Mouse (Mus musculus): ENCODE data around the gene Zfp2. TPM values are rescaled to one million over a fixed set of nuclear protein-coding genes. Genes with fewer than 3 reads are reported as not detected.
A peak's percentile ranks its signal among the peaks of the same experiment; 100 is the strongest.

Gene Zfp2
- 1 to 10 TPM; 6.5 to 7.9 TPM for total RNA-seq (2021)
- 0.71 and 0.96 TPM in 2 replicates for polyA plus RNA-seq (2012; rRNA removed)
- long read RNA-seq, partial matches to known transcripts: 2 of 5 reads
- long read RNA-seq, other reads (novel, unspliced or antisense): 3 of 5 reads

DNA sequence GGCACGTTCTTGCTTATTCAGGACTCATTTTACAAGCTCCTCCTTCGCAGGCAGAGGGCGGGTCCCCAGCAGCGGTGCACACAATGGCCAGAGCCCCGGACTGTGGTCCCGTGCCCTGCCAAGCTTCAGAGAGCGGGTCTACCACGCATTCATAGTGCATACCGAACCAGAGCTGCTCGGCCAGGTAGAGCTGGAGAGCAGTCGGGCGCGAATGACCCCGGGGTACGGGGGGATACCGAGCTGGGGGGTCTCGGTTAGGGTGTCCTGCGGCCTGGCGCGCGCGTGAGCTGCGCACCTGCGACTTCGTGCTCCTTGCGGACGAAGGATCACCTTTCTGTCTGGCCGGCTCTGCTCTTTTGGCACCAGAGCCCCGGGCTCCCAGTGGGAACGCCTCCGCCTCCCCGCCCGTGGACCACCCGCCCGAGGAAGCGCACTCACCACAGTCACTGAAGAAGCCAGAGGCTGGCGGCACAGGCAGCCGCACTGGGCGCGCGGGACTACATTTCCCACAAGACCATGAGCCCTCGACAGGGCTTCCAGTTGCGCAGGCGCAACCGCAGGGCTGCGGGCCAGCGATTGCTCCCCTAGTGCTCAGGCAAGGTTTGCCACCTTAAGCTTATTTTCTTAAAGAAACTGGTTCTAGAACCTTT lies at the start of gene Zfp2:
Gene Zfp2, minus strand, starts transcription at position 495 of the 650 bp plus-strand sequence.
- DNase-seq: peak; percentile 94

DNA sequence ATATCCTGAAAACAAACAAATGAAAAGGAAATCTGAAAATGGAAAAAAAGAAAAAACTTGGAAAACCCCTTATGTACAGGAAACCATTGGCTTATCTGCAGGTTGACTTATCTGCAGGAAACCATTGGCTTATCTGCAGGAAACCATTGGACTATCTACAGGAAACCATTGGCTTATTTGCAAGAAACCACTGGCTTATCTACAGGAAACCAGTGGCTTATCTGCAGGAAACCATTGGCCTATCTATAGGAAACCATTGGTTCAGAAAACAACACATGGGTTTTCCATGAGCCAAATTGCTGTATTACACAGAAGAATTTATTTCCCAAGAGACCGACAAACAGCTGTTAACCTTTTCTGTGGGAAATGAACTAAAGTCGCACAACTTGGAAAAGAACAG lies 48.9 kb upstream of the Zfp2 start:
- no peak for DNase-seq

DNA sequence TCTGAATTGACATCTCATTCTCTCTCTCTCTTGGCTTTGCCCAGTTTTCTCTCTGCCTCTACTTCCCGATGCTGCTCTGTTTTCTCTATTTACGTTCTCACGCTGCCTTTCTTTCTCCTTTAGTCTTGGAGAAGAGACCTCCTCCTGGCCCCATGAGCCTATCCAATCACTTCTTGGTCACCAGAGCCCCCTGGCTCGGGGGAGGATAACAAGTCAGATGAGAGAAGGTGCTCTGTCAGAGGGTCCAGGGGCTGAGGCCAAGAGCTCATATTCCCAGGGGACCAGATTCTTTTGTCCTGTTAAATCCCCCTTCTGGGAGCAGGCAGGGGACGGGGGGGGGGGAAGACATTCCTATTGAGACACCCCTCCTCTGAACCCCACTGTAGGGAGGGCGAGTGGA lies 37.7 kb upstream of the Zfp2 start, which contains the start of gene Prop1:
Gene Prop1, minus strand, starts transcription at position 101 of the 400 bp plus-strand sequence.
- DNase-seq: no peak

DNA sequence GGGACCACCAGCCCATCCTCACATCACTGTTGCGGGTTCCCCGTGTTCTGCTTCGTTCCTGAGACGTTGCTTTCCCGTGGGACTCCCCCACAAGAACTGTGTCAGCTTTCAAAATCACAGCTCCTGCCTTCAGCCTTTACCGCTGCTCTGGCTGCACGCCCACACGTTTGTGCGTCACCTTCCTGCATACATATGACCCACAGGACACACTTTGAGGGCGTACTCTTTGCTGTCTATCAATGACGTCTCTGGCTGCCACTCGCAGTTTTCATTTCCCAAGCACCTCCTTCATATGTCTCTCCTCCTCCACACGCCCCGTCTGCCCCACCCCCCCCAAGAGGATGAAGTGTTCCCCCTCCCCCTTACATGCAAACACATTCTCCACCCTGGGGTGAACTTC lies 36.3 kb upstream of the Zfp2 start:
- DNase-seq: peak; percentile 33

DNA sequence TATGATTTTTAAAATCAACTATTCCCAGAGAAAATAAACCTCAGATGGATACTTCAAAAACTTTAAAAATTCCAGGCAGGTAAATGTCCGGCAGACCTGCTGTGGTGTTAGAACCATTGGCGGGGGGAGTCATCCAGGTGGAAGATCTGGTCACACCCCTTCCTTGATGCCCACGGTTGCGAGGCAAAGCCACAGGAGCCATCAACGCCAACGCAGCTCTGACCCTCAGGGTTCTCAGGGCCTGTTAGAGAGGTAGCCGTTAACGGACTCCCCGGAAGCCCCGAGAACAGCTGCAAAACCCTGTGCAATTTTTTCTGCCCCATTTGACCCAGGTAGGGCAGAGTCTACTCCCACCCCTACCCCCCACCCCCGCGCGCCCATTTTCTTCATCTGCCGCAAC lies 27.5 kb upstream of the Zfp2 start, which contains the start of gene 4933414I15Rik:
Gene 4933414I15Rik, minus strand, starts transcription at position 260 of the 400 bp plus-strand sequence.
- no peak for DNase-seq

DNA sequence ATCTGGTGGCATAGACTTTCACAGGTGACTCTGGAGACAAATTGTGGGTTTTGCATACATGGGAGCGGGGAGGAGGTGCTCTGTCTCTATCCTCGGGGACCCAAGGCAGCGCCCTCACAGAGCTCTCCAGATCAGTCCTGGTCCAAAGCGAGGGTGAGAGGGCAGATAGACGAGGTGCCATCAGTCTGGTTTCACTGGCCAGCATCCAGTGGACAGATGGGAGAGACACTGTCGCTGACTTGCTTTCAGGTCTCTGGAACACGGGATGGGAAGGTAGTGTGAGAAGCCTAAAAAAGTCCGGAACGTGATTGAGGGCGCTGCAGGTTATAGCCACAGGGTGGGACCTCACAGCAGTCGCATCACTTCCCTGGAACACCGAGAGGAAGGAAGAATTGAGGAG lies 26.4 kb upstream of the Zfp2 start:
- DNase-seq: no peak

DNA sequence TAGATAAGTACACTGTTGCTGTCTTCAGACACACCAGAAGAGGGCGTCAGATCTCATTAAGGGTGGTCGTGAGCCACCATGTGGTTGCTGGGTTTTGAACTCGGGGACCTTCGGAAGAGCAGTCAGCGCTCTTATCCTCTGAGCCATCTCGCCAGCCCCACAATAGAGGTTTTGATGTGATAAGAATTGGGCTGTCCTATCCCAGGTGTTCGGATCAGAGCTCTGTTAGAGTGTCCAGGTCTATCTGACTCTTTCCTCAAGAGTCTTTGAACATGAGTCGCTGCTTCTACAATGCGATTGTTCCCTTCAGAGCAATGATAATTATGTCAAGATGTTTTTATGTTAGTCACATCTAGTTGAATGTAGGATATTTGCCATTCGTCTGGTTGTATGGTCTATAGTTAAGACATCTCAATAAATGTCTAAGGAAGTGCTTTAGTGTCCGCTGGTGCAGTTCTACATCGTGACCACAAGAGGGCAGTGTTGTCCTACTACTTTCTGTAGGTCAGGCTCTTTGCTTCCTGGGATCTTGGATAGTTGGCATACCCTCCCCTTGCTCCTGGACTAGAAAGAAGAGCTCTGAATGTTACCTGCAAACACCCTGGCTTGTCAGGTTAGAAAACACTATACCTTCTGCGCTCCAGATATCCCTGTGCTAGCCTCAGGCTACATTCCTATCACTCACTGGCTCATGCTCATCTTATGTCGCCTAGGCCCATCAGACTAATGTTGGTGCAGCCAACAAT lies 23.8 kb upstream of the Zfp2 start:
- peak; percentile 18 for DNase-seq

DNA sequence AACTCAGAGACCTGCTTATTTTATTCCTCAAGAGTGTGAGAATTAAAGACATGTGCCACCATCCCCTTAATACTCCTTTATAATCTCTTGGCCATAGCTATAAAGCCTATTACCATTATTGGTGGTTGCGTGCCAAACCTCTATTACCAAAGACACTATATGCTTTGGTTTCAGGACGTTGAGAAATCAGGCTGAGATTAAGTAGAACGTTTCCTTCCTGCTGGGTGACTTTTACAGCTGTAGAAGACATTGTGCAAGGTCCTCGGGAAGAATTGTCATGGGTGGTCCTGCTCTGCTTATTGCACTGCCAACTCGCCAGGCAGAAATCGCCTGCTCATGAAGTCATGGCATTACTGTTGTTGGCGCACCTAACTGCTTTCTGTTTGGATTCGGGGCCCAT lies 22.5 kb upstream of the Zfp2 start:
- DNase-seq: no peak

DNA sequence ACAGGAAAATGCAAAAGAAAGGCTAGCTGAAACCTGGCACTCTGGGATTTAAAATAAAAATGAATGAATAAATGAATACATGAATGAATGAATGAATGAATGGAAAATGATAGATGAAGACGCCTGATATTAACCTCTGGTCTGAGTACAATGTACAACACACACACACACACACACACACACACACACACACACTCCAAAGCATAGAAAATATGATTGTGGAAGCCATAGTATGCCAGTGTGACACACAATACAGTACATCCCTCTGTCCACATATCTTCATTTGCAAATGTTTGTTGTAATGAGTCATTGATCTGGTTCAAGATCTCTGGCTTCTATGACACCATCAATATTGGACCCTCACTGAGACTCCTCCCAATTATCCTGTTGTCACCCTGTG lies 16.1 kb upstream of the Zfp2 start:
- DNase-seq: no peak

DNA sequence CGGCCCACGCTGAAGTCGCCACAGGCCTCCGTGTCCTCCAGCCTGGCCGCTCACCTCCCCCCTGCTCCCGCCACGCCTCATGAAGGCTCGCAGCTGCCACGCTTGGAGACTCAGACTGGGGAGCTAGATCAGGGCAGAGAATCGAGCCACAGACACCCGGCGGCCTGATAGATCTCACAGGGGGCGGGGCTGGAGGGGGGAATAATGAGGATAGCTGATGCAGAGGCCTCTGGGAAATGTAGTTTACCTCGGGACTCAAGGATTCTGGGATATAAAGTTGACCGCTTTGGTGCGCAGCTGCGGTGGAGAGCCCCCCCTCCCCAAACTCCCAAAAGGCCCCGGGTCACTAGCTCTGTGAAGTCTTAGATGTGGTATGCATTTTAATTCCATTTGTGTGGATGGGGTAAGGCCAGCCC lies 15.5 kb upstream of the Zfp2 start, which contains the start of gene Zfp354b:
Gene Zfp354b, minus strand, starts transcription at position 183 of the 416 bp plus-strand sequence.
- DNase-seq: peak; percentile 92

DNA sequence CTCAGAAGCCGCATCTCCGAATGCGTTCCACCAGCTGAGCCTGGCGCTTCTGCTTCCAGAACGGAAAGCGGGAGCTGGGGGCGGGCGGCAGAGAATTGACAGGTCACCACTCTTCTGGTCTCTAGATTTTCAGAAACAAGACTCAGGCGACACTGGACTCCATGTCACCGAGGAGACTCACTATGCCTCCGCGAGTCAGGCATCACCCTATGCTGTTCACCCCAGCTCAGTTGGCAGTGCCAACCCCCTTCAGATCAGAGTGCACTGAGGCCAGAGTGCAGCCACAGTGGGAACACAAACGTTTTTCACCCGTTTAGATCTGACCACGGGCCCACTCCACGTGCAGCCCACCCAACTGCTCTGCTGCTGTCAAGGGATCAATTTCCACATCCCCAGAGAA lies 15.1 kb upstream of the Zfp2 start:
- DNase-seq: no peak

DNA sequence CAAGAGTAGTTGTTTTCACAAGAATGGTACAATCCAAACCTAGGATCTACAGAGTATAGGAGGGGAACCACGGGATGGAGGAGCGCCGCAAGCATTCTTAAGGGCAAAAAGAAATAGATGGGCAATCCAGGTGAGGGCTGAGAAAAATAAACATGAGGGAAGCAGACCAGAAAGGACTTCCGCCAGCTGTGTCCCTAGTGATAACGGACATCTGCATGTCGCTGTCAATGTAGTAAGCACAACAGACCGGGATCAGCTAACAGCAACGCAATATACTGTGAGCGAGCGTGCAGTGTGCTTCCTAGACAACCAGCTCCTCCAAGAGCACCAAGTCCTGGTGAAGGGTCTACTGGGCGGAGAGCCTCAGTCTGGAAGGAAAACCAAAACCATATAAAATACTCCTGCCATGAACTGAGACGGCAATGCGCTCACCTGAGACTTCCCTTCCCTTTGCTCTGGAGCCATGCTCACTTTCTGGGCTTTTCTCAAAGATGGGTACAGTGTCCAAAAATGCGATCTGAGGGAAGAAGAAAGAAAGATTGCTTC lies 14.6 kb upstream of the Zfp2 start:
- no peak for DNase-seq

DNA sequence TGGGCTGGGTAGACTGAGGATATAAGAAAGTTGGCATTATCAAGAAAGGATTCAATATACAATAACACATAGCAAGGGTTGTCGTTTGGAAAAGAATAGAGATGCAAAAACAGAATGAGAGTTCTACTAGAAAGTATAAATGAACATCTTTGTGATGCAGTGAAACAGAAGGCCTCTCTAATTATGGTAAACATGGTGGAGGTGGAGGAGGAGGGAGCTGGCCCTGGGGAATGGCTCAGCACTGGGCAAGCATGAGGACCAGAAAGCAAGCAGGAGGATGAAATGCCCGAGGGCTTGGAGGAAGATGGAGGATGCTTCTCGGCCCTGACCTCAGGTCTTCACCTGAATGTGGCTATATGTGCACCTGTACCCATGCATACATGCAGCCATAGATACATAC lies 1.5 kb downstream of the Zfp2 start:
- DNase-seq: no peak

DNA sequence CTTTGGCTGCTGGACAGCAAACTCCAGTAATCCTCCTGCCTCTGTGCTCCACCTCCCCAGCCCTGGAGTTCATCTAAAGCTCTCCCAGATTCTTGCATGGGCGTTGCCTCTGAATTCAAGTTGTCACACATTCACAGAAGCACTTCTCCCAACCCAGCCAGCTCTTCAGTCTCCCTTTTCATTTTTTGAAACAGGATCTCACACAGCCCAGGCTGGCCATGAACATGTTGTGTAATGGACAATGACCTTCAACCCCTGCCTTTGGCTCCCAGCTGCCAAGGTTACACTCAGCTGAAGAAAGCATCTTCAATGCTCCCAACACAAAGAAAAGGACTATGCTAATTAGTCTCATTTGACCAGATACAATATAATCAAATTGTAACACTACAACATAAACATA lies 2.7 kb downstream of the Zfp2 start:
- peak; percentile 41 for DNase-seq

DNA sequence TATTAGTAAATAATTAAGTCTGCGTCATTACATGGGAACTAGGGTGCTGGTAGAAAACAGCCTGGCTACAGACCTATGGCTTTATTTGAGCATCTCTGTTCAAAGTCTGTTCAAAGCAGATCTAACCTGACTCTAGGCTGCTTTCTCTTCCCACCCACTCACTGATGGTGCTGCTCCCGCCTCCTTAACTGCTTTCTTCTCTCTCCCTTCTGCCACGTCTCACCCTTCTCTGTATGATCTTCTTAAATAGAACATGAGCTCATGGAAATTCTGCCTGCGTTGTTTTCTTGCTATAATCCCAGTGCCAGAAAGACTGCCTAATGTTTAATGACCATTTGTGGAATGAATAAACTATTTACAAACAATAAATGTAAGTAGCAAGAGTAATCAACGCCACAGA lies 7.8 kb downstream of the Zfp2 start:
- no peak for DNase-seq

DNA sequence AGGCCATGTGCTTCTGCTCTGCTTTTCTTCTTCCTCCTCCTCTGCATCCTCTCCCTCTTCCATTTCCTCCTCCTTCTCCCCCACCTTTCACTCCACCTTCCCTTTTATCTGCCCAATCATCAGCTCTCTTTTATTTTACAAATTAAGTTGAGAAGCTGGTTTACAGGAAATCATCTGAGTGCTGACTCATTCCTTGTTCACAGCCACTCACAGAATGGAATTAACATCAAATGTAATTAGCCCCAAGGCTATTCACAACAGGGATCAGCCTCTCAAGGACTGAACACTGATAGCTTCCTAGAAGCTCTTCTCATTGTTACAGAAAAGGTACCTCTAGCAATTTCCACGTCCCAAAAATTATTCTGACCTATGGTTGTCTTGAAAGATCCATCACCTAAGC lies 18.6 kb downstream of the Zfp2 start:
- no peak for DNase-seq

DNA sequence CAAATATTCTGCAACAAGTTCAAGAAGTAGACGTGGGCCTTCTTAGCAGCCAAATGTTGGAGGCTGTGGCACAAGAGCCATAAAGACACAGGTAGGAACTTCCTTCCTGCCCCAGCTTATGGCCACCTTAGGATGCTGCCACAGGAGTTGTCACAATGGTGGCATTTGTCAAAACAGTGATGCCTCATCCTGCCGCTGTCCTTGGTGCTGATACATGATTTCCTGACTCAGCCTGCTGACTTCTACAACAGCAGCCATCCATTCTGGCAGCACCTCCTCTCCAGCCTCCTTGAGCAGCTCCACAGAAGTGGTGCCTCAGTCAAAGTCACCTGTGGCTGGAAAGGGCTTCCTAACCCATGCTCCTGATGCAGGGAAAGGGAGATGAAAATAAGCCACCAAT lies 23.5 kb downstream of the Zfp2 start:
- no peak for DNase-seq

DNA sequence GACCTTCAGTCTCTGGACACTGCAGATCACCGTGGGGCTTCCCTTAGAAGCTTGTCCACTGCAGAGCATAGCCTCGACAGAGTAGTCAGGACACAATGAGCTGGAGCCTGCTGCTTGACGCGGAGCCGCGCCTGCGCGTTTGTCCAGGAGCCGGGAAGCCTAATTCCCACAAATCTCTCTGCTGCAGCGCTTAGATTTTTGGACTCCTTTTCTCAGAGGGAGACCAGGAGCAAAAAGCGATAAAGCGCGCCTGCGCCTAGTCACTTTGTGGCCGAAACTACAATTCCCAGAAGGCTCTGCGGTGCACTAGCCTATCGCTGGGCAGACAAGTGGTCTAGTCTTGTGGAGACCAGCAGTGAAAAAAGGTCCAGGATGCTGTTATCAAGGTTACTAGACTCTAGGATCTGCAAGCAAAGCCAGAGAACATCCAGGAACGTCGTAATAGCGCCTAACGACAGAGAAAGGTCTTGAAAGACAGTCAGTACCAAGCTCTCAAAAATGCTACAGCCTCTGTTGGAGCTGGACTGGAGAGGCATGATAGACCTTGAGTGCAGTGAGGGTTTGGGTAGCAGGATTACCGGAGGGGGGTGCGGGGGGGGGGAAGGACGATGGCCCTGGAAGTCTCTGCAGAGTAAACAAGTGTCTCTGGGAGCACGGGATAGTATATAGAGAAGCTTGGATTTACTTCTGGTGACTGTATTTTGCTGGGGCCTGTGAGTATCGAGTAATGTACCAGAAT lies 28.4 kb downstream of the Zfp2 start, which contains the start of gene Zfp454:
Gene Zfp454, minus strand, starts transcription at position 262 of the 739 bp plus-strand sequence.
- peak; percentile 95 for DNase-seq

DNA sequence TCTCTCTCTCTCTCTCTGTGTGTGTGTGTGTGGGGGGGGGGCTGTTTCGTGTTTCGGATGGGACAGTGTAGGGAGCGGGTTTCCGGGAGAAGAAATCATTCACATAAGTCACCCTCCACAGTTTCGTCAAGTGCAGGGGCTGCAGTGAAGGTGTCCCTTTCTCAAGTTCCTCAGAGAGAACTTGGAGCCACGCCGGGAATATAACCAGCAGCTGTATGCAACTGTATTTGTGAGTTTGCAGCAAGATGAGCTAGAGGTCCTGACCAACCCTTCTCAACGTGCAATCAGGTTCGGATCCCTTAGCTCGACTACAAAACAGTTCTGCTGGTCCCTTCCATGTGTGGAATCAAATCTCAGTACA lies 29.1 kb downstream of the Zfp2 start:
- DNase-seq: no peak

DNA sequence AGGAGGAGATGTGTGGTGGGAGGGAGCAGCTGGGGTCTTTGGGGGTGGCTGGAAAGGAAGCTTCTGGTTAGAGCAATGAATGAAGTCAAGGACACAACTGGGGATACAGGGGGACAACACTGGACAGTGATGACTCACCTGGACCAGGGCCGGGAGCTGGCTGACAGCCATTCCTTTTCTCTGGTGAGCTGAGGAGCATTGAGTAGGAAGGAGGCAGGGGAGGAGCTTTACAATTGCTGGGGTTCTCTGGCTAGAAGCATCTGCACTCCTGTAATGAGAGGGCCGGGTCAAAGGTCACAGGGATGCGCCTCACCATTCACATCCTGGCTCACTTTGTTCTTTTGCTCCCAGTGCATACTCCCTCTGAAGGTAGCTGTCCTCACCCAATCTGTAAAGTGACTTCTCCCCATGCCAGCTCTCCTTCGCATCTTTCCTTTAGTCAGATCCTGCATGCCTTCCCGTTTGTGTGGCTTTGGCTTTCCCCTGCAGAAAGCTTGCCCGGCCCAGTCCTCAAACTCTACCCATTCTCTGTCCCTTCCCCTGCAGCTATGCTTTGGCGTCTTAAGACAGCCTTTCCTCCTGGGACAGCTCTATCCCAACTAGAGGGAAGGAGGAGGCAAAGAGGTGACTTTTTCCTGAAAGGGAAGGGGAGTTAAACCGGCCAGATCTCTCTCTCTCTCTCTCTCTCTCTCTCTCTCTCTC lies 29.6 kb downstream of the Zfp2 start:
- DNase-seq: peak; percentile 86

DNA sequence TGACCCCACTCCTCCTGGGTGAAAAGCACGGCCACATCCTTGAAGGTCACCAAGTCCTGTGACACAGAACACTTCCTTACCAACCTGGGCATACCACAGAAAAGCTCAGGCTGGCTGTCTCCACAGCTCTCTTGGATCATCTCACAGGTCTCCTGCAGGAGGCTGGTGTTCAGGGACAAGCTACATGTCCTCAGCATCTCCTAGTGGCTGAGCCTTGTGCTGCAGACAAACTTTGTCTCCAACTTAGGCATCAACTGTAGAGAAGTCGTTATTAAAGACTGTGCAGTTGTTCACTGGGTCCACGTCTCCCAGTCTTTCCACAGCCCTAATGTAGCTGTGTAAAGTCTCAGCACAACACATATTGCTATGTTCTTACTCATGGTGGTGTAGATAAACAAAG lies 32.2 kb downstream of the Zfp2 start:
- no peak for DNase-seq

DNA sequence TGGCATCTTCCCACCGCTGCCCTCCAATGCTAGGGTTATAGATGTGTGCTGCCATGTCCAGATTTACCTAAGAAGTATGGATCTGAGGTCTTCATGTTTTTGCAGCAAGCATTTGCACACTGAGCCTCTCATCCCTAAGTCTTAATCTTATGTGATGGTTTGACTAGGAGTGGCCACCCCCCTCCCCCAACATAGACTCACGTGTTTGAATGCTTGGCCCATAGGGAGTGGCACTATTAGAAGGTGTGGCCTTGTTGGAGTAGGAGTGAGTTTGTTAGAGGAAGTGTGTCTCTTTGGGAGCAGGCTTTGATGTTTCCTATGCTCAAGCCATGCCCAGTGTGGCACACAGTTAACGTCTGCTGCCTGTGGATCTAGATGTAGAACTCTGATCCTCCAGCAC lies 37.3 kb downstream of the Zfp2 start:
- no peak for DNase-seq

Data from adrenal gland, adult 2 months (tissue).